15 mouse cellular contexts compared by ENCODE assay signal in the genomic region with DNA sequence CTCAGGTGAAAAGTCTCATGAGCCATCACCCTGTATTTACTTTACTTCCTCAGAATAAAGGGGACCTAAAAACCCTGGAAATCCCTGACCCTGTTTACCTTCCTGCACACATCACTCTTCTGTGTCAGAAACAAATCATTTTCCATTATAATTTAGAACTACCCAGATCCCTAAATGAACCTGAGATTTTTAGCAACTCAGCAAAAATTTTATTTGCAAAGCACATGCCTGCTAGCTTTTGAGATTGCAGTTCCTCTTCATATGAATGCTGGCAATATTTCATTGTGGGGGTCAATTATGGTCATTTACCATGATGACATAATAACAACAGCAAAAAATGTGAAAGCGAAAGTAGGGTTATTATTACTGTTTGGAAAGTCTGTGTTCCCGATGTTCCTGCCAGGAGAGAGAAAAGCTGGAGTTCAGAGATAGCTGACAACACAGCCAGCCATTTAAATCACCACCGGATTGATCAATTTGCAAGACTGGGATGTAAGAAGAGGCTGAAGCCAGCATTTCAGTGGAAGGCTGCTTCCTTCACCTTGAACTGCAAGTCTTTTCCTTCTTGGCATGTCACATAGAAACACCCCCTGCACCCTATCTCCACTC.
"Had no signal": no experiment of that assay in that cellular context is flagged by ENCODE, and none has a peak within 500 bp of the region (broad histone marks: within the 10 kb centered on the region; RNA-seq: fewer than 3 reads in every experiment).

No protein-coding gene starts in this region.

- H3K4me3 ChIP-seq: kidney, embryonic 15.5 days; liver, embryonic 15.5 days; midbrain, embryonic 10.5 days; neural tube, embryonic 12.5 days; stomach, embryonic 15.5 days had no signal

- H3K4me1 ChIP-seq: kidney, embryonic 15.5 days; liver, embryonic 15.5 days; midbrain, embryonic 10.5 days; neural tube, embryonic 12.5 days; stomach, embryonic 15.5 days had no signal

- H3K27me3 ChIP-seq: kidney, embryonic 15.5 days; liver, embryonic 15.5 days; neural tube, embryonic 12.5 days; stomach, embryonic 15.5 days had no signal

- H3K4me2 ChIP-seq: kidney, embryonic 15.5 days; liver, embryonic 11.5 days; liver, embryonic 15.5 days; neural tube, embryonic 12.5 days; stomach, embryonic 15.5 days had no signal

- H3K9ac ChIP-seq: kidney, embryonic 15.5 days; liver, embryonic 15.5 days; neural tube, embryonic 12.5 days; stomach, embryonic 15.5 days had no signal

- ATAC-seq: intestine, embryonic 16.5 days; lung, postnatal 0 days had no signal

- H3K9me3 ChIP-seq: kidney, embryonic 15.5 days; liver, embryonic 15.5 days; midbrain, embryonic 10.5 days; neural tube, embryonic 12.5 days; stomach, embryonic 15.5 days had no signal

- H3K36me3 ChIP-seq: kidney, embryonic 15.5 days; liver, embryonic 15.5 days; midbrain, embryonic 10.5 days; neural tube, embryonic 12.5 days; stomach, embryonic 15.5 days had no signal

- H3K27ac ChIP-seq: kidney, embryonic 15.5 days; liver, embryonic 15.5 days; midbrain, embryonic 10.5 days; neural tube, embryonic 12.5 days; stomach, embryonic 15.5 days had no signal

- DNase-seq: kidney, adult 2 months; kidney, postnatal 14 days; left cerebral cortex, postnatal 4 days; lung, adult 2 months; lung, postnatal 36 days; midbrain, embryonic 14.5 days; right cerebral cortex, postnatal 14 days had no signal
